Mouse (Mus musculus): ENCODE results near the gene Gm20458.

Gene Gm20458

GRCm38 (mm10) chr2:164434681-164435080 lies 26.1 kb upstream of the Gm20458 start:
- DNase-seq (ENCODE audit: low spot score): no peak

GRCm38 (mm10) chr2:164435216-164436090 lies 25.3 kb upstream of the Gm20458 start:
- no peak for DNase-seq (ENCODE audit: low spot score)

- DNase-seq (ENCODE audit: low spot score): no peak
These were observed 24.4 kb upstream of the Gm20458 start for GRCm38 (mm10) chr2:164436215-164436913.

GRCm38 (mm10) chr2:164436961-164437360 lies 23.8 kb upstream of the Gm20458 start:
- DNase-seq (ENCODE audit: low spot score): no peak

GRCm38 (mm10) chr2:164437710-164438109 lies 23.1 kb upstream of the Gm20458 start:
- DNase-seq (ENCODE audit: low spot score): no peak

- DNase-seq (ENCODE audit: low spot score): no peak
These were observed 22.5 kb upstream of the Gm20458 start for GRCm38 (mm10) chr2:164438257-164438656.

- no peak for DNase-seq (ENCODE audit: low spot score)
These were observed 21.8 kb upstream of the Gm20458 start for GRCm38 (mm10) chr2:164439001-164439421.

GRCm38 (mm10) chr2:164440314-164440713 lies 20.5 kb upstream of the Gm20458 start:
- DNase-seq (ENCODE audit: low spot score): no peak

GRCm38 (mm10) chr2:164441155-164441554 lies 19.6 kb upstream of the Gm20458 start:
- peak; percentile 48 for DNase-seq (ENCODE audit: low spot score)

- no peak for DNase-seq (ENCODE audit: low spot score)
These were observed 19.0 kb upstream of the Gm20458 start for GRCm38 (mm10) chr2:164441731-164442130.

- no peak for DNase-seq (ENCODE audit: low spot score)
These were observed 18.3 kb upstream of the Gm20458 start for GRCm38 (mm10) chr2:164442315-164443050.

GRCm38 (mm10) chr2:164443051-164443437 lies 17.7 kb upstream of the Gm20458 start:
- peak; percentile 8 for DNase-seq (ENCODE audit: low spot score)

- DNase-seq (ENCODE audit: low spot score): no peak
These were observed 17.2 kb upstream of the Gm20458 start, which contains the start of gene Sdc4 for GRCm38 (mm10) chr2:164443460-164444000. TSS of gene Sdc4 (minus strand) at chr2:164443887.

GRCm38 (mm10) chr2:164444701-164445100 lies 16.1 kb upstream of the Gm20458 start:
- DNase-seq (ENCODE audit: low spot score): no peak

- DNase-seq (ENCODE audit: low spot score): no peak
These were observed 15.2 kb upstream of the Gm20458 start for GRCm38 (mm10) chr2:164445399-164446085.

- no peak for DNase-seq (ENCODE audit: low spot score)
These were observed 14.7 kb upstream of the Gm20458 start for GRCm38 (mm10) chr2:164446086-164446469.

GRCm38 (mm10) chr2:164448140-164448539 lies 12.6 kb upstream of the Gm20458 start:
- no peak for DNase-seq (ENCODE audit: low spot score)

- no peak for DNase-seq (ENCODE audit: low spot score)
These were observed 11.8 kb upstream of the Gm20458 start for GRCm38 (mm10) chr2:164448921-164449320.

GRCm38 (mm10) chr2:164449341-164450042 lies 11.3 kb upstream of the Gm20458 start:
- no peak for DNase-seq (ENCODE audit: low spot score)

- no peak for DNase-seq (ENCODE audit: low spot score)
These were observed 8.6 kb upstream of the Gm20458 start for GRCm38 (mm10) chr2:164452000-164452676.
